Mouse (Mus musculus): ENCODE results near the gene Rest. TPM values are rescaled to one million over a fixed set of nuclear protein-coding genes. Genes with fewer than 3 reads are reported as not detected.
A peak's percentile ranks its signal among the peaks of the same experiment; 100 is the strongest.

Gene Rest
- total RNA-seq, 2 experiments from 2014 or later = 4.4 to 5.4 TPM

DNA sequence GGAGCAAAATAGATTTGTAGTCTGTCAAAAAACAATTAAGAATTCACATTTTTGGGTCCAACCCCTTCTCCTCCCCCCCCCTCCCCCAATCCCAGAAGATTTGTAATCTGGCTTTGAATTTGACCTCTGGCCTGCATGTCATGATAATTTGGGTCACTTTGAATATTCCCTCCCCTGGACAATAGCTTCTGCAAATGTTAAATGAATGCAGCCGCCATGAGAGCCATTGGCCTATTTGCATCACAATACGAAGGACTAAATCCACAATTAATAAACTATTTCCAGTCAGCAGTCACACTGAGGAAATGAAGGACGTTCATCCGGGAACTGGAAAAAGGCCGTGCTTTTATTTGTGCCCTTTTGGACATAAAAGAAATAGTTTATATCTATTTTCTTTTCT lies 3.2 kb upstream of the Rest start:
- no peak for DNase-seq (ENCODE audit: extremely low spot score in 1 of 2, low spot score in 1 of 2)

DNA sequence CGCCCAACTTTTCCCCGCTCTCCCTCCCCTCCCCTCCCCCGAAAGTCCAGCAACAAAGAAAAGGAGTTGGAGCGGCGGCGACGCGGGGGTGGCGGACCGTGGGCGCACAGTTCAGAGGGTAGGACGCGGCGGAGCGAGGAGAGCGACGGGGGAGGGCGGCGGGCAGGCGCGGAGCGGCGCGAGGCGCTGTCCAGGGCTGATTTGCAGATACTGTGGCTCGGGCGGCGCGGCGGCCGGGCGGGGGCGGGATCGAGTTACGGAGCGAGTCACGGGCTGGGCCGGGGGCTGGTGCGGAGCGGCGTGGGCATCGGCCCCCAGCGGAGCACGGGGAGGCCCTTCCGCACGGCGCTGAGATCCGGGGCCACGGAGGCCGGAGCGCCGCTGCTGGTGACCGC lies 377 bp downstream of the Rest start:
- DNase-seq (ENCODE audit: extremely low spot score in 1 of 2, low spot score in 1 of 2) = peak; percentile 25 to 35

DNA sequence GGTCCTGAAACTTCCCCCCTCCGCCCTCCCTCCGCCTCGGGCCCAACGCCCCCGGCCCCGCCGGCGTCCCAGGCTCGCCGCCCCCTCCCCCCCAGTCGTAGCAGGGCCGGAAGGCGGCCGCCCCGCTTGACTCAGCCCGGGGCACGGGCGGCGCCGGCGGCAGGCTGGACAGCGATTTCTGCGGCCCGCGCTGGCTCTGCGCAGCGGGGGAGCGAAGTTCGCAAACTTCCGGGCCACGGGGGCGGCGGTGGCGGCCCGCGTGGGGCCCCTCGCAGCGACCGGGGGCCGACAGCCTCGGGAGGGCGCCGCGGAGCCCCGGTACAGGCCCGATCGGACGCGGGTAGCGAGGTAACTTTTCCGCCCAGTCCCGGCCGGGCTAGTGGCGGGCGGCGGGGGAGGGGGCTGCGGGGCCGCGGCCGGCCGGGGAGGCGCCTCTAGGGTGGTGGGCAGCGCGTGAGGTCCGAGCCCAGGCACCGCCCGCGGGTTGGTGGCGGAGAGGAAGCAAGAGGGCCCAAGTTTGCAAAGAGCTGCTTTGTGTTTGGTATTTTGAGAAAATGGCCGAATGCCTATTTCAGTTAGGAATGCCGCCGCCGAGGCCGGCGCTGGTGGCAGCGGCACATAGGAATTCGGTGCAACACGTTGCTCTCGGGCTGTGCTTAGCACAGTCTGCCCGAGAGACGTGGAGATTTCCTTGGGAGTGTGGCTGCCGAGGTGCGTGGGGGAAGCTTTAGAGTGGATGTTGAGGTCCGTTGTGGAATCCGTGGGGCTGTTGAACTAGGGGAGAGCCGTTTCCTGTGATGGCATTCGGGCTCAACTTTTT lies 985 bp downstream of the Rest start:
- peak; percentile 15 to 23 for DNase-seq (ENCODE audit: extremely low spot score in 1 of 2, low spot score in 1 of 2)

DNA sequence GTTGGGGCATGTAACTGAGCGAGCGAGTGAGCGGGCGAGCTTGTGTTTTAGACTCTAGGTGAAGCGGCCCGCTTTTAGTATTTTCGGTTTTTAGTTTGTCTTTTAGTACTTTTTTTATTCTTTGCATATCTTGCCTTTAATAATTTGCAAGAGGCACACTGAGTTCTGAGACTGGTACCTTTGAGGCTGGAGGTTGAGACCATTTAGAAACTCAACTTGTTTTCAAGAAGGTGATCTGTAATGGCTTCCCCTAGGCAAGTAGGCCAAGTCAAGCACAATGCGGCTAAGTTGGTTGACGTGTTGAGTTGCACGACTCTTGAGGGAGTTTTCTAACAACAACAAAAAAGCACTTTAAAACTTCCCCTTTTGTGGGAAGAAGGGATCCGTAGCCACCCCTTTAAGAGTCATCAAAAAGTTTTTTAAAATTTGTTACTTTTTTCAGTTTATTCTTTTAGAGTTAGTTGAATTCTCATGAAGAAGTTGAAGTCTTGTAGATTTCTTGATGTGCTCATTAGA lies 1.7 kb downstream of the Rest start:
- DNase-seq (ENCODE audit: extremely low spot score in 1 of 2, low spot score in 1 of 2) = no peak

DNA sequence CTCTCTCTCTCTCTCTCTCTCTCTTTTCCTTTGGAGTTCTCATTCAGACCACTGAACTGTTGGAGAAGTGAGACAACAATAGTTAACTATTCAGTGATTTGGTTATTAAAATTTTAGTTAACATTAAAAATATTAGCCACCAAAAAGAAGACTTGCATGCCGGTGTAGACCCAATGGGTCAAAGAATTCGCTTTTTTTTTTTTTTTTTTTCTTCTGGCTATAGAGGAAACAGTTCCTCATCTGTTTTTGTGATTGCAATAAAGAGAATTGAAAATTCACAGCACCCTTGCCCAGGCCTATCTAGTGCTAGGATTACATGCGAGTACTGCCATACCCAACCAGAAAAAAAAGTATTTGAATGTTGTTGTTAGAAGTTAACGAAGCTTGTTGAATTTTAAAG lies 2.1 kb downstream of the Rest start:
- no peak for DNase-seq (ENCODE audit: extremely low spot score in 1 of 2, low spot score in 1 of 2)

DNA sequence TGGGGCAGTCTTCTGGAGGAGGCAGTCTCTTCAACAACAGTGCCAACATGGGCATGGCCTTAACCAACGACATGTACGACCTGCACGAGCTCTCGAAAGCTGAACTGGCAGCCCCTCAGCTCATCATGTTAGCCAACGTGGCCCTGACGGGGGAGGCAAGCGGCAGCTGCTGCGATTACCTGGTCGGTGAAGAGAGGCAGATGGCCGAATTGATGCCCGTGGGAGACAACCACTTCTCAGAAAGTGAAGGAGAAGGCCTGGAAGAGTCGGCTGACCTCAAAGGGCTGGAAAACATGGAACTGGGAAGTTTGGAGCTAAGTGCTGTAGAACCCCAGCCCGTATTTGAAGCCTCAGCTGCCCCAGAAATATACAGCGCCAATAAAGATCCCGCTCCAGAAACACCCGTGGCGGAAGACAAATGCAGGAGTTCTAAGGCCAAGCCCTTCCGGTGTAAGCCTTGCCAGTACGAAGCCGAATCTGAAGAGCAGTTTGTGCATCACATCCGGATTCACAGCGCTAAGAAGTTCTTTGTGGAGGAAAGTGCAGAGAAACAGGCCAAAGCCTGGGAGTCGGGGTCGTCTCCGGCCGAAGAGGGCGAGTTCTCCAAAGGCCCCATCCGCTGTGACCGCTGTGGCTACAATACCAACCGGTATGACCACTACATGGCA lies 2.8 kb downstream of the Rest start:
- DNase-seq (ENCODE audit: extremely low spot score in 1 of 2, low spot score in 1 of 2) = no peak

DNA sequence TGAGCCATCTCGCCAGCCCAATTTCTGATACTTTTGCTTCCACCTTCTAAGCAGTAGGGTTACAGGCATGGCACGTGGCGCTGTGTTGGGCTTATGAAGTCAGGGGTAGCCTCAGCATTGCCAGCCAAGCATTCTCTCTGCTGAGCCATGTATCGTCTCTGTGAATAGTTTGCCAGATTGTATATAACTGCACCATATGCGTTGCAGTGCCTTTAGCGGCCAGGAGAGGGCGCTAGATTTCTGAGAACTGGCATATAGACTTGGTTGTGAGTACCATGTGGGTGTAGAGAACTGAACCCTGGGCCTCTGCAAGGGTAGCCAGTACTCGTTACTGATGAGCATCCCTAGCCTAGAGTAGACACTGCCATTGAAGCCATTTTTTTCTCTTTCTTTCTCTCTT lies 4.1 kb downstream of the Rest start:
- DNase-seq (ENCODE audit: extremely low spot score in 1 of 2, low spot score in 1 of 2) = no peak

DNA sequence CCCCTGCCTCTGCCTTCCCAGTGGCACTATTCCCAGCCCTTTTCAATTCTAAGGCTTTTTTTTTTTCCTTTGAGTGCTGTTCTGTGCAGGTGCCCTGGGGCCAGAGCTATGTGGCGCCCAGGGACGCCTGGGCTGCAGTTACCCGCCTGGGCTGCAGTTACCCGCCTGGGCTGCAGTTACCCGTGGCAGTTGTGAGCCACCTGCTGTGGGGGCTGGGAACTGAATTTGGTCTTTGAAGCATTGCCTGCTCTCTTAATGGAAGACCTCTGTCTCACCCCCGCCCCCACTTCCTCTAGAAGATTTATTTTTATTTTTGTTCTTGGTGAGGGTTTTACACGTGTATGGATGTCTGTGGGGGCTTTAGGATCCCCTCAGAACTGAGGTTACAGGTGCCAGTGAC lies 7.9 kb downstream of the Rest start:
- DNase-seq (ENCODE audit: extremely low spot score in 1 of 2, low spot score in 1 of 2) = no peak

DNA sequence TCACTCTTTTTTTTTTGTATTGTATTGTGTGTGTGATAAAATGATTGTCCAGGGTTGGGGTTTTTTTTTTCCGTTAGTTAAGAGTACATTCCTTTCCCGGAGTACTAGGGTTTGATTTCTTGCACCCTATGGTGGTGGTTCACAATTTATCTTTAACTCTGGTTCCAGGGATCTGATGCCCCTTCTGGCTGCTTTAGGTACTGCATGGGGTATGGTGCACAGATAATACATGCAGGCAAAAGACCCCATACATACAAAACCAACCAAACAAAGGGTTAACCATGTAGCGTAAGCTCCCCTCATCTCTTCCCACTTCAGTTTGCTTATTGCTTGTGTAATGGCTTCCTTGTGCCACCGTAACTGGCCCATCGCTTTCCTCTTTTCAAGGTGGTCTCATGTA lies 10.7 kb downstream of the Rest start:
- peak in 1 of 2 experiments; percentile 52 for DNase-seq (ENCODE audit: extremely low spot score in 1 of 2, low spot score in 1 of 2)

DNA sequence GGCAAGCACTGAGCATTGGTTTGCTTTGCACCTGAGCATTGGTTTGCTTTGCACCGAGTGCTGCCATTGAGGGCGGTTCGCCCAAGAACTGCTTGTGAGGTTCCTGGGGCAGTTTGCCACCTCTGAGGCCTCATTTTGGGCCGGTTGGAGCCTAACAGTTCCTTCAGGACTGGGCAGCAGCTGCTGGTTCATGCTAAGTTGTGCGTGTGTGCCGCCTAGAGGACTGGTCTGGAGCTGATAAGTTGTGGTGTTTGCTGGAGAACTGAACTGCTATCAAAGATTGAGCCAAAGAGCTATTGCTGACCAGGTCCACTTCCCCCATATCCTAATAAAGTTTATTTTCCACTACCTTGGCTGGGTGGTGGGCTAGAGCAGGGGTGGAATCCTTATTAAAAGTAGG lies 11.9 kb downstream of the Rest start:
- DNase-seq (ENCODE audit: extremely low spot score in 1 of 2, low spot score in 1 of 2) = no peak

DNA sequence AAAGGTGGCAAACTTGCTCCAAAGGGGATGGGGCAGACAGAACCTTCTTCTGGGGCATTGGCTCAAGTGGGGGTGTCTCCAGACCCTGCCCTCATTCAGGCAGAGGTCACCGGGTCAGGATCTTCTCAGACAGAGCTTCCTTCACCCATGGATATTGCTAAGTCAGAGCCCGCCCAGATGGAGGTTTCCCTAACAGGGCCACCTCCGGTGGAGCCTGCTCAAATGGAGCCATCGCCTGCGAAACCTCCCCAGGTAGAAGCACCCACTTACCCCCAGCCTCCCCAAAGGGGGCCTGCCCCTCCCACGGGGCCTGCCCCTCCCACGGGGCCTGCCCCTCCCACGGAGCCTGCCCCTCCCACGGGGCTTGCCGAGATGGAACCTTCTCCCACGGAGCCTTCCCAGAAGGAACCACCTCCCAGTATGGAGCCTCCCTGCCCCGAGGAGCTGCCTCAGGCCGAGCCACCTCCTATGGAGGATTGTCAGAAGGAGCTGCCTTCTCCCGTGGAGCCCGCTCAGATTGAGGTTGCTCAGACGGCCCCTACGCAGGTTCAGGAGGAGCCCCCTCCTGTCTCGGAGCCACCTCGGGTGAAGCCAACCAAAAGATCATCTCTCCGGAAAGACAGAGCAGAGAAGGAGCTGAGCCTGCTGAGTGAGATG lies 16.4 kb downstream of the Rest start:
- DNase-seq (ENCODE audit: extremely low spot score in 1 of 2, low spot score in 1 of 2) = no peak

DNA sequence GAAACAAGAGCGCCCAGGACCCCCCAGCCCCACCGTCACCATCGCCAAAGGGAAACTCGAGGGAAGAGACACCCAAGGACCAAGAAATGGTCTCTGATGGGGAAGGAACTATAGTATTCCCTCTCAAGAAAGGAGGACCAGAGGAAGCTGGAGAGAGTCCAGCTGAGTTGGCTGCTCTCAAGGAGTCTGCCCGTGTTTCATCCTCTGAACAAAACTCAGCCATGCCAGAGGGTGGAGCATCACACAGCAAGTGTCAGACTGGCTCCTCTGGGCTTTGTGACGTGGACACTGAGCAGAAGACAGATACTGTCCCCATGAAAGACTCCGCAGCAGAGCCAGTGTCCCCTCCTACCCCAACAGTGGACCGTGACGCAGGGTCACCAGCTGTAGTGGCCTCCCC lies 17.0 kb downstream of the Rest start:
- DNase-seq (ENCODE audit: extremely low spot score in 1 of 2, low spot score in 1 of 2) = no peak

DNA sequence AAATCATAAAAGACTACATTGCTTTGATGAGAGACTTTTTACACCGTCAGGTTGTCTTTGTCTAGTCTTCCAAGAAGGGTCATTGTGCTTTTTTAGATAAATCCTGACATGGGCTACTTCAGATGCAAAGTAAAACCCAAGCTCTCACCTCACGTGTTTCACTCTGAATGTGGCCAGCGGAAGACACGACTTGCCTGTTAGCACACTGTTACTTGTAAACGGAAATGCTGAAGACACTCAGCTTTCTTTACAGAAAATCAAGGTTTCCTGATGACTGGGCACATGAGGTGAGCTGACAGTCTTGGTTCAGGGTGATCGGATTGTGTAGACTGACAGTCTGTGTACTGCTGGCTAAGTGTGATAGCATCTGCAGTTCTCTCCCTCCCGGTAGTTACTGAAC lies 20.4 kb downstream of the Rest start:
- DNase-seq (ENCODE audit: extremely low spot score in 1 of 2, low spot score in 1 of 2) = no peak

DNA sequence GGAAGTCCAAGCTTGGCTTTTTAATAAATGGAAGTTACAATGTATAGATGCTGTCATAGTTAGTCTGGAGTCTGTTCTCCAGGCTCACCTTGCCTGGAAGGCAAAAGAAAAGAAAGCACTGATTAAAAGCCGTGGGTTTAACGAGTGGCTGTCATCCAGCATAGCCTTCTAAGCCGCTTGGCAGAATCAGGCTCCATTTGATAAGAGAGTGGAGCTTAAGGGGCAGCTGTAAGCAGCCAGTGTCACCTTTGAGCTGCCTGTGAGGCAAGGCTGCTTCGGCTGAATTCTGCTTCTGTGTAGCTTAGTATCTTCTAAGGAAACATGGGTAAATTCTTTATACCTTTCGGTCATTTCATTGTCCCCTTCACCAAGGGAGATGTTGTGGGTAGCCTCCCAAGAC lies 21.6 kb downstream of the Rest start:
- DNase-seq (ENCODE audit: extremely low spot score in 1 of 2, low spot score in 1 of 2) = no peak

DNA sequence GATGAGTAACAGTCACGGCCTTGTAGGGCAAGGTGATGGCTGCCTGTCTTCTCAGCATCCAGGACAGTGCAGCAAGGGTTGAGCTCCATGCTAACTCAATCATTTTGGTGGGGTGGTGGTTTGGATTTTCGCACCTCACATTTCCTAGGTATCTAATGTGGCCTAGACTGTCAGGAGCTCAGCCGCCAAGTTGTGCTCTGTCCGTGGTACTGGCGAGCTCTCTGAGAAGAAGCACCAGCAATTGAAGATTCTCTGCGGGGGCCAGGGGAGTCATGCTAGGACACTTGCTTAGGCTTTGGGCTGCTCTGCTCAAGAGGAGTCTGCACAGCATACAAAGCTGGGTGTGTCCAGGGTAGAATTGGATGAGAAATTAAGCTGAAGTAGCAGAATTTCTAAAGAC lies 22.6 kb downstream of the Rest start:
- no peak for DNase-seq (ENCODE audit: extremely low spot score in 1 of 2, low spot score in 1 of 2)

DNA sequence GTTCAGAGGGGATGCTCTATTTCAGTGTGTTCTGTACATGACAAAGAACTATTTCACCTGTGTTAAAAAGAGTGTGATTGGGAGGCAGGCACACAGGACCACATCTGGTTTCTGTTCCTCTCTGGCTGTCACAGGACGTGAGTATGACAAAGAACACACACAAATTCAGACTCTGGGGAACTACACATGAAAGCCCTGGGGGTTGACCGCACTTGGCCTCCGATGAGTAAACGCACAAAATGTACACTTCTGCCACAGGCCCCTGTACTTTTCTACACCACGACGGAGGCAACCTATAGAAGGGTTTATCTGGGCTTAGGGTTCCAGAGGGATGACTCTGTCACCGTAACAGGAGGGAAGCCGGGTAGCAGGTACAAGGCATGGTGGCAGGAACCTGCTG lies 24.4 kb downstream of the Rest start:
- DNase-seq (ENCODE audit: extremely low spot score in 1 of 2, low spot score in 1 of 2) = no peak

DNA sequence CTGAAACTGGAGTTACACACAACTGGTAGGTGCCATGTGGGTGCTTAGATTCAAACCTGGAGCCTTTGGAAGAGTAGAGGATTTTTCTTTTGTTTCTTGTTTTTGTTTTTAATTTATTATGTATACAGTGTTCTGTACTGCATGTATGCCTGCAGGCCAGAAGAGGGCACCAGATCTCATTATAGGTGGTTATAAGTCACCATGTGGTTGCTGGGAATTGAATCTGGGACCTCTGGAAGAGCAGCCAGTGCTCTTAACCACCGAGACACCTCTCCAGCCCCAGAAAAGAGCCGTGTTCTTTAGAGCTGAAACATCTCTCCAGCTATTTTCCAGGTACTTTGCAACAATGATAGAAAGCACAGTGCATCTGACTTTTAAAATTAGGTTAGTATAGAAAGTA lies 25.3 kb downstream of the Rest start:
- no peak for DNase-seq (ENCODE audit: extremely low spot score in 1 of 2, low spot score in 1 of 2)

DNA sequence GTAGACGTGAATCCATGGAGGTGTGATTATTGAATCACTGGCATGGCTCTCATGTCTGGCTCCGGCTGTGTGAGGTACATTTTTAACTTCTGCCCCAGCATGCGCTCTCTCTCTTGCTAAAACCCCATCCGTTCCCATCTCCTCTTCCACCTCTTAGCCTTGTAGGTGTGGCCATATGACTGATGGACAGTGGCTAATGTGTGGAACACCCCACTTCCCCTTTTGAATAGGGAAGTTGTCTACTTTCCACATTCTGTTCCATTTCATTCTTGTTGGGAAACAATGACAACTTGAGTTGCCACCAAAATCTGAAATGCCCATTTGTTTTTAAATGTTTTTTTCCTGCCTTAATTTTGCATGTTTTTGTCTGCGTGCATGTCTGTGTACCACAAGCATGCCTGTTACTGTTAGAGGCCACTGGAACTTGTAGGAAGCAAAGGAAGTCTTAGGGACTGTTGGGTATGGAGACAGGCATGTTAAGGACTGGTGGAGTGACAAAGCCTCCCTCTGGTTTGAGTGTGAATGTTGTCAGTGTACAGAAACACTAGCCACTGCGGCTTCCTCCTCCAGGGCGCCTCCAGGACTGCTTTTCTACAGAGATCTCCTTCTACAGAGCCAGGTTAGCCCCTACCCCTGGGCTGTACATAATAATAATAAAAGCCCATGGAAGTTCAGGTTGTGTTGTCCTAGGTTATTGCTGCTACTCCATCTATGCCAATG lies 27.7 kb downstream of the Rest start:
- DNase-seq (ENCODE audit: extremely low spot score in 1 of 2, low spot score in 1 of 2) = no peak

DNA sequence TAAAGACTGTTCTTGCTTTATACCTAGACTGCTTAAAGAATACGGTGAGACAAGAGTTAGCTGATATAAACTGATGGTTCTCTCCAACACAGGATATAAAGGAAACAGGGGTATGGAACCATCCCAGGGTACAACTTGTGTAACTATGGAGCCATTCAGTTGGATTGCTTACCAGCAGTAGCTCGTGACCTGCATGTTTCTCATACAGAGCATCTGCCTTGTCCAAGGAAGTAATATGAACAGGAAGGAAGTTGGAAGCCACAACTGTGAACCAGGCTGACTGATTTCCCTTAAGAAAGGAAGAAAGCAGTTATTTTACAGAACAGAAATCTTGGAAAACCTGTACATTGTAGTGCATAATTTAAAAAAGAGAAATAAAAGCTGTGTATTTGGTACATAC lies 34.2 kb downstream of the Rest start:
- DNase-seq (ENCODE audit: extremely low spot score in 1 of 2, low spot score in 1 of 2) = no peak

DNA sequence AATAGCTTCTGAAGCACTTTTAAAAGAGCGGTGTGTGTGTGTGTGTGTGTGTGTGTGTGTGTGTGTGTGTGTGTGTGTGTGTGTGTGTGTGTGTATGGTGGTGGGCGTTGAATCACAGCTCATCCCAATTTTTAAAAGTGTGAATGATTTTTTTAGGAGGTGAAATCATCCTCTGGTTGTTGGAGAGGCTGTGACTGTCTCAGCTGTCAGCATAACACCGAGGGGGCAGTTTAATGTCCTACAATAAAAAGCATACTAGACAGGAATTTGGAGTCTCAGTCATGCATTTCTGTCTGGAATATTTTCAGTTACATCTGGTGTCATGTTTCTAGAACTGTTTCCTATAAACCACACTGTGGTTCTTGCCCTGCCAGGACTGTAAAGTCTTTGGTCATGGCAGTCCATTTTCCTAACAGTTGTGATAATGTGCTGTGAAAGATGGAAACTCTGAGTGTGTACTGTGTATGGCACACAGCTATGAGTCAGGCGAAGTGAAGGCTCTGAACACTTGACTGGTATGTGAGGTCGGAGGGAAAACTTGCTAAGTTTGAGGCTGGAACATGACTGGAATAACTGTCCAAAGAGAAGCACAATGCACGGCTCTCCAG lies 36.1 kb downstream of the Rest start:
- no peak for DNase-seq (ENCODE audit: extremely low spot score in 1 of 2, low spot score in 1 of 2)

Data from layer of hippocampus, postnatal 25 days (tissue).